Comparison of ENCODE assay signal across 19 mouse cellular contexts in the genomic region with DNA sequence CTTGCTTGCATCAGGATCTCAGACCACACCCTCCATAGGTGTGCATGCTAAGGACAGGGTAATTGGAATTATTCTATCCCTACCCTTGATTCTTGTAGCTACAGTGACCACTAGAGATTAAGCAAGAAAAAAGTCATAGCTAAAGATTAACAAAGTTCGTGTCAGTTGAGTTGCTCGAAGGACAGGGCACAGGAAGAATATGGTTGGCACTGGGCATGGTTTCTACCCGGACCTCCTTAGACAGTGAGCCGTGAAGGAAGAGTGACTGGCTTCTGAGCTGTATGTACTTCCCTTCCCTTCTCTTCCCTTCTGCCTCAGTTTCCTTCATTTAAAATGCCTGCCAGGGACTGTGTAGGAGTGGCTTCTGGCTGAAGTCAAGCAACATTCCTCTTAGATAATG.
"Had no signal": no experiment of that assay in that cellular context is flagged by ENCODE, and none has a peak within 500 bp of the region (broad histone marks: within the 10 kb centered on the region; RNA-seq: fewer than 3 reads in every experiment).

No protein-coding gene starts in this region.

- ATAC-seq: intestine, embryonic 15.5 days; lung, postnatal 0 days; midbrain, embryonic 15.5 days had no signal

- H3K4me1 ChIP-seq: intestine, embryonic 15.5 days; liver, embryonic 13.5 days; midbrain, embryonic 10.5 days; midbrain, embryonic 15.5 days; neural tube, embryonic 12.5 days; neural tube, embryonic 15.5 days had no signal

- H3K27ac ChIP-seq: intestine, embryonic 15.5 days; left cerebral cortex, adult 2 months; liver, embryonic 13.5 days; midbrain, embryonic 10.5 days; midbrain, embryonic 15.5 days; neural tube, embryonic 12.5 days; neural tube, embryonic 15.5 days; stomach, postnatal 0 days had no signal

- H3K9ac ChIP-seq: intestine, embryonic 15.5 days; liver, embryonic 13.5 days; midbrain, embryonic 15.5 days; neural tube, embryonic 12.5 days; neural tube, embryonic 15.5 days had no signal

- DNase-seq: layer of hippocampus, postnatal 36 days; liver, embryonic 13.5 days; lung, adult 2 months; lung, postnatal 36 days; right cerebral cortex, adult 18-20 months; right cerebral cortex, postnatal 14 days; right cerebral cortex, postnatal 4 days; thymus, adult 2 months; thymus, postnatal 14 days; thymus, postnatal 4 days had no signal

- H3K36me3 ChIP-seq: intestine, embryonic 15.5 days; liver, embryonic 13.5 days; midbrain, embryonic 10.5 days; midbrain, embryonic 15.5 days; neural tube, embryonic 12.5 days; neural tube, embryonic 15.5 days had no signal

- H3K4me3 ChIP-seq: intestine, embryonic 15.5 days; left cerebral cortex, adult 2 months; liver, embryonic 13.5 days; megakaryocyte, embryonic 14.5 days; midbrain, embryonic 10.5 days; midbrain, embryonic 15.5 days; neural tube, embryonic 12.5 days; neural tube, embryonic 15.5 days had no signal

- H3K27me3 ChIP-seq: intestine, embryonic 15.5 days; liver, embryonic 13.5 days; midbrain, embryonic 15.5 days; neural tube, embryonic 12.5 days; neural tube, embryonic 15.5 days had no signal

- H3K9me3 ChIP-seq: intestine, embryonic 15.5 days; liver, embryonic 13.5 days; megakaryocyte, embryonic 14.5 days; midbrain, embryonic 10.5 days; midbrain, embryonic 15.5 days; neural tube, embryonic 12.5 days; neural tube, embryonic 15.5 days had no signal

- H3K4me2 ChIP-seq: intestine, embryonic 15.5 days; liver, embryonic 13.5 days; midbrain, embryonic 15.5 days; neural tube, embryonic 12.5 days; neural tube, embryonic 15.5 days had no signal
